Mouse (Mus musculus): Measurements from ENCODE around the gene Jazf1. TPM values are rescaled to one million over a fixed set of nuclear protein-coding genes. Genes with fewer than 3 reads are reported as not detected.

Jazf1 gene
- 2.5 and 3.0 TPM in 2 replicates for polyA plus RNA-seq (2015; fragmentation: Nextera tagmentation; extraction: Ambion mirVana)

GRCm38 (mm10) chr6:53067989-53068874, at the start of gene Jazf1:
Gene Jazf1, minus strand, starts transcription at chr6:53068631.
- Histone ChIP-seq H3K36me3 (ENCODE audit: control insufficient read depth, insufficient read depth) (no peaks in the 10 kb centered on the region), H3K27ac (ENCODE audit: low read length) (peak within 1 kb of the TSS; percentile 37), H3K4me2 (ENCODE audit: low read depth, low read length) (peak within 1 kb of the TSS; percentile 71), H3K27me3 (ENCODE audit: control insufficient read depth, insufficient read depth, low read depth, low read length) (peaks cover 30% of the 10 kb centered on the region), H3K9ac (ENCODE audit: low read depth, low read length) (peak within 1 kb of the TSS; percentile 52), H3K4me3 (ENCODE audit: low read depth, low read length) (peak within 1 kb of the TSS; percentile 67), H3K9me3 (replicated peaks; ENCODE audit: control insufficient read depth, low read length) (no peaks in the 10 kb centered on the region), H3K4me1 (ENCODE audit: control insufficient read depth, low read depth, low read length) (no peaks in the 10 kb centered on the region)
- peak; percentile 79 for ATAC-seq (ENCODE audit: low read depth)
- WGBS (ENCODE audit: insufficient replicate concordance) = 1% methylated on average over 48 of the region's 133 CpGs

- WGBS (ENCODE audit: insufficient replicate concordance) = 36% methylated on average over 1 of the region's 1 CpGs
Measured at GRCm38 (mm10) chr6:53117855-53118254, 49.4 kb upstream of the Jazf1 start.

GRCm38 (mm10) chr6:53086879-53087278, 18.4 kb upstream of the Jazf1 start:
- H3K36me3 ChIP-seq (ENCODE audit: control insufficient read depth, insufficient read depth) = no peaks in the 10 kb centered on the region
- no peak overlapping the region for H3K9ac ChIP-seq (ENCODE audit: low read depth, low read length)
- H3K27me3 ChIP-seq (ENCODE audit: control insufficient read depth, insufficient read depth, low read depth, low read length) = no peaks in the 10 kb centered on the region
- H3K4me3 ChIP-seq (ENCODE audit: low read depth, low read length) = no peak overlapping the region
- H3K9me3 ChIP-seq (replicated peaks; ENCODE audit: control insufficient read depth, low read length) = no peaks in the 10 kb centered on the region
- H3K4me1 ChIP-seq (ENCODE audit: control insufficient read depth, low read depth, low read length) = no peaks in the 10 kb centered on the region
- no peak for ATAC-seq (ENCODE audit: low read depth)
- H3K4me2 ChIP-seq (ENCODE audit: low read depth, low read length) = no peak overlapping the region
- no peak overlapping the region for H3K27ac ChIP-seq (ENCODE audit: low read length)
- WGBS (ENCODE audit: insufficient replicate concordance) = 34% methylated on average over 4 of the region's 4 CpGs

More at GRCm38 (mm10) chr6:53117855-53118254, 49.4 kb upstream of the Jazf1 start:
- Histone ChIP-seq H3K27me3 (ENCODE audit: control insufficient read depth, insufficient read depth, low read depth, low read length) (no peaks in the 10 kb centered on the region), H3K36me3 (ENCODE audit: control insufficient read depth, insufficient read depth) (no peaks in the 10 kb centered on the region), H3K4me1 (ENCODE audit: control insufficient read depth, low read depth, low read length) (no peaks in the 10 kb centered on the region), H3K27ac (ENCODE audit: low read length) (no peak overlapping the region), H3K9me3 (replicated peaks; ENCODE audit: control insufficient read depth, low read length) (no peaks in the 10 kb centered on the region), H3K9ac (ENCODE audit: low read depth, low read length) (no peak overlapping the region), H3K4me2 (ENCODE audit: low read depth, low read length) (no peak overlapping the region), H3K4me3 (ENCODE audit: low read depth, low read length) (no peak overlapping the region)
- no peak for ATAC-seq (ENCODE audit: low read depth)

- Histone ChIP-seq H3K9me3 (replicated peaks; ENCODE audit: control insufficient read depth, low read length) (no peaks in the 10 kb centered on the region), H3K9ac (ENCODE audit: low read depth, low read length) (no peak overlapping the region), H3K36me3 (ENCODE audit: control insufficient read depth, insufficient read depth) (no peaks in the 10 kb centered on the region), H3K4me2 (ENCODE audit: low read depth, low read length) (no peak overlapping the region), H3K27me3 (ENCODE audit: control insufficient read depth, insufficient read depth, low read depth, low read length) (no peaks in the 10 kb centered on the region), H3K27ac (ENCODE audit: low read length) (no peak overlapping the region), H3K4me1 (ENCODE audit: control insufficient read depth, low read depth, low read length) (no peaks in the 10 kb centered on the region), H3K4me3 (ENCODE audit: low read depth, low read length) (no peak overlapping the region)
- ATAC-seq (ENCODE audit: low read depth) = no peak
- 41% methylated on average over 4 of the region's 4 CpGs for WGBS (ENCODE audit: insufficient replicate concordance)
Measured at GRCm38 (mm10) chr6:53081241-53081640, 12.8 kb upstream of the Jazf1 start.

GRCm38 (mm10) chr6:53078671-53079070, 10.2 kb upstream of the Jazf1 start:
- Histone ChIP-seq H3K4me2 (ENCODE audit: low read depth, low read length) (no peak overlapping the region), H3K27me3 (ENCODE audit: control insufficient read depth, insufficient read depth, low read depth, low read length) (no peaks in the 10 kb centered on the region), H3K9ac (ENCODE audit: low read depth, low read length) (no peak overlapping the region), H3K36me3 (ENCODE audit: control insufficient read depth, insufficient read depth) (no peaks in the 10 kb centered on the region), H3K9me3 (replicated peaks; ENCODE audit: control insufficient read depth, low read length) (no peaks in the 10 kb centered on the region), H3K27ac (ENCODE audit: low read length) (no peak overlapping the region), H3K4me3 (ENCODE audit: low read depth, low read length) (no peak overlapping the region), H3K4me1 (ENCODE audit: control insufficient read depth, low read depth, low read length) (no peaks in the 10 kb centered on the region)
- WGBS (ENCODE audit: insufficient replicate concordance) = 36% methylated on average over 2 of the region's 2 CpGs
- no peak for ATAC-seq (ENCODE audit: low read depth)

- Histone ChIP-seq H3K36me3 (ENCODE audit: control insufficient read depth, insufficient read depth) (no peaks in the 10 kb centered on the region), H3K4me3 (ENCODE audit: low read depth, low read length) (no peak overlapping the region), H3K9ac (ENCODE audit: low read depth, low read length) (no peak overlapping the region), H3K9me3 (replicated peaks; ENCODE audit: control insufficient read depth, low read length) (no peaks in the 10 kb centered on the region), H3K27me3 (ENCODE audit: control insufficient read depth, insufficient read depth, low read depth, low read length) (peaks cover 30% of the 10 kb centered on the region), H3K4me2 (ENCODE audit: low read depth, low read length) (no peak overlapping the region), H3K4me1 (ENCODE audit: control insufficient read depth, low read depth, low read length) (no peaks in the 10 kb centered on the region), H3K27ac (ENCODE audit: low read length) (no peak overlapping the region)
- ATAC-seq (ENCODE audit: low read depth) = peak; percentile 32; the same call in 1 of the 2 replicates
- 51% methylated on average over 6 of the region's 6 CpGs for WGBS (ENCODE audit: insufficient replicate concordance)
Measured at GRCm38 (mm10) chr6:53071732-53072131, 3.3 kb upstream of the Jazf1 start.

- Histone ChIP-seq H3K36me3 (ENCODE audit: control insufficient read depth, insufficient read depth) (no peaks in the 10 kb centered on the region), H3K4me2 (ENCODE audit: low read depth, low read length) (no peak overlapping the region), H3K27ac (ENCODE audit: low read length) (no peak overlapping the region), H3K9ac (ENCODE audit: low read depth, low read length) (no peak overlapping the region), H3K9me3 (replicated peaks; ENCODE audit: control insufficient read depth, low read length) (no peaks in the 10 kb centered on the region), H3K4me3 (ENCODE audit: low read depth, low read length) (no peak overlapping the region), H3K27me3 (ENCODE audit: control insufficient read depth, insufficient read depth, low read depth, low read length) (peaks cover 30% of the 10 kb centered on the region), H3K4me1 (ENCODE audit: control insufficient read depth, low read depth, low read length) (no peaks in the 10 kb centered on the region)
- WGBS (ENCODE audit: insufficient replicate concordance) = 30% methylated on average over 5 of the region's 5 CpGs
- no peak for ATAC-seq (ENCODE audit: low read depth)
Measured at GRCm38 (mm10) chr6:53069976-53070575, 1.6 kb upstream of the Jazf1 start.

- H3K4me2 ChIP-seq (ENCODE audit: low read depth, low read length) = peak overlapping the region; percentile 71
- H3K9ac ChIP-seq (ENCODE audit: low read depth, low read length) = peak overlapping the region; percentile 52; the same call in 1 of the 2 replicates
- ATAC-seq (ENCODE audit: low read depth) = no peak
- H3K4me3 ChIP-seq (ENCODE audit: low read depth, low read length) = peak overlapping the region; percentile 67
- no peak overlapping the region for H3K27ac ChIP-seq (ENCODE audit: low read length)
- peaks cover 30% of the 10 kb centered on the region for H3K27me3 ChIP-seq (ENCODE audit: control insufficient read depth, insufficient read depth, low read depth, low read length)
- H3K36me3 ChIP-seq (ENCODE audit: control insufficient read depth, insufficient read depth) = no peaks in the 10 kb centered on the region
- no peaks in the 10 kb centered on the region for H3K9me3 ChIP-seq (replicated peaks; ENCODE audit: control insufficient read depth, low read length)
- WGBS (ENCODE audit: insufficient replicate concordance) = 5% methylated on average over 6 of the region's 6 CpGs
- H3K4me1 ChIP-seq (ENCODE audit: control insufficient read depth, low read depth, low read length) = no peaks in the 10 kb centered on the region
Measured at GRCm38 (mm10) chr6:53068875-53069178, 396 bp upstream of the Jazf1 start.

- H3K4me1 ChIP-seq (ENCODE audit: control insufficient read depth, low read depth, low read length) = no peaks in the 10 kb centered on the region
- H3K27me3 ChIP-seq (ENCODE audit: control insufficient read depth, insufficient read depth, low read depth, low read length) = peaks cover 30% of the 10 kb centered on the region
- peak overlapping the region; percentile 36 for H3K9ac ChIP-seq (ENCODE audit: low read depth, low read length)
- no peak for ATAC-seq (ENCODE audit: low read depth)
- WGBS (ENCODE audit: insufficient replicate concordance) = 9% methylated on average over 31 of the region's 41 CpGs
- no peak overlapping the region for H3K27ac ChIP-seq (ENCODE audit: low read length)
- no peaks in the 10 kb centered on the region for H3K36me3 ChIP-seq (ENCODE audit: control insufficient read depth, insufficient read depth)
- peak overlapping the region; percentile 71 for H3K4me2 ChIP-seq (ENCODE audit: low read depth, low read length)
- H3K4me3 ChIP-seq (ENCODE audit: low read depth, low read length) = peak overlapping the region; percentile 67
- no peaks in the 10 kb centered on the region for H3K9me3 ChIP-seq (replicated peaks; ENCODE audit: control insufficient read depth, low read length)
Measured at GRCm38 (mm10) chr6:53067446-53067988, 914 bp downstream of the Jazf1 start.

All from liver, embryonic 16.5 days (tissue).